Mouse (Mus musculus): ENCODE data around the gene Pitpnb.

Gene Pitpnb

GRCm38 (mm10) chr5:111341609-111342008 is 11.0 kb downstream of the Pitpnb start:
- intact Hi-C loops (cut with DNase I): loop anchor here (2.0 kb wide), 1 partner anchor 69 kb away; no protein-coding TSS in a partner anchor

DNA sequence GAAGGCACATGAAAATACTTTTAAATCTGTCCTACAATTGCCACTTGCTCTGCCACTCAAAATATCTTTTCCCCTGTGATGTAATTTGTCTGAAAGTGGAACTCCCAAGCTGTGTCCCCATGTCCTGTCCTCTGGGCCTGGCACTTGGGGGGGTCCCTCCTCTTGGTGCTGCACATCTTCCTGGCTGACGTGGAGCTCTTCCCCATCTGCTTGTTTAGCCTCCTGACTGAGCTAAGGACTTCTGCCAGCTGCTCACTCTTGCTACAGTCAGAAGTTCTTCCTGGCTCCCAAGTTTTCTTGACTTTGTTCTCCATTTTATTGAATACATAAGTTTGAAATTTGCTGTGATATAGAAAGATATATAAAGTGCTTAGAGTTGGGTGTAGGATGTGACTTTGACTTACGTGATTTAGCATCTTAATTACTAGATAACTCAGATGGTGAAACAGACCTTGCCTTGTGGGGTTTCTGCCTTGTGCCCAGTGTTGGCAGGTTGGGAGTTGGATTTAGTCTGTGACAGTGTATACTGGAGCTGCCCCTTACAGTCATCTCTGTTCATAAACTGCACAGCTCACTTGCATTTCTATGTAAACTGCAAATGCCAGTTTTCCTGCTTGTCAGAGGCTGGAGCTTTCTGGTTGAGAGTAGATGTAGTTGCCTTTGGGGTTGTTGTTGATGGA is 14.3 kb downstream of the Pitpnb start:
- intact Hi-C loops (cut with DNase I): no loop called here

GRCm38 (mm10) chr5:111356811-111357617 is 26.5 kb downstream of the Pitpnb start:
- intact Hi-C loops (cut with DNase I): no loop called here

DNA sequence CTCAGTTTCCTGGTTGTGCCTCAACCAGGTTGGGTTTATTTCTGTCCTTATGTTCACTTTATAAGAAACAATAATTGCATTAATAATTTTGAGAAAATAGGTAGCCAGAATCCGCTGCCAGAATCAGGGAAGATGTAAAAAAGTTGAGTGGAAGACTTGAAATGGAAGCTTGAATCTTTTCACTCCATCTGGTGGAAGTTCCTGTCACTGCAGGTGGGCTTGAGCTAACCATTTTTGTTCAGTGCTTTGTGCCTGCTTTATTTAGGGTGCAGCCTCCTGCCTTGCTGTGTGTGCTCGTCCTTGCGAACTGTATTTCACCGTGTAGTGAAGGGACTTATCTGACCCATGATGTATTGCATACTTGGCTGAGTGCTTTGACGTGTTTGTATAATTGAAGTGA is 30.0 kb downstream of the Pitpnb start:
- intact Hi-C loops (cut with DNase I): no loop called here

DNA sequence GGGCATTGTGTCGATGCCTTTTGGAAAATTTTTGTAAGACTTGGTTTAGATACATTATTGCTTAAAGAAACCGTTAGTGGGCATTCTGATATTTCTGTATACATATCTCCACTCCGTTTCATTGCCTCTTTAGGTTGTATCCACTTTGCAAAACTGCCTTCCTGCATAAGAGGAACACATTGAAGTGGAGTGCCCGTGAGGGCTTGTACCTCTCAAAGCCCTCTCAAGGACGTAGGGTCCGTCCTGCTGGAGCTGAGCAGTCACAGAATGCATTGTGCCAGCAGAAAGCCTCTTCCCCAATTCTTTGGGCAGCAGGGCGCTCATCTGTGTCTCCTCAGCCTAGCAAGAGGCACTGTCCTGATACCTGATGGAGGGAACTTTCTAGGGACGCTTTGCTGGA is 30.5 kb downstream of the Pitpnb start:
- intact Hi-C loops (cut with DNase I): no loop called here

DNA sequence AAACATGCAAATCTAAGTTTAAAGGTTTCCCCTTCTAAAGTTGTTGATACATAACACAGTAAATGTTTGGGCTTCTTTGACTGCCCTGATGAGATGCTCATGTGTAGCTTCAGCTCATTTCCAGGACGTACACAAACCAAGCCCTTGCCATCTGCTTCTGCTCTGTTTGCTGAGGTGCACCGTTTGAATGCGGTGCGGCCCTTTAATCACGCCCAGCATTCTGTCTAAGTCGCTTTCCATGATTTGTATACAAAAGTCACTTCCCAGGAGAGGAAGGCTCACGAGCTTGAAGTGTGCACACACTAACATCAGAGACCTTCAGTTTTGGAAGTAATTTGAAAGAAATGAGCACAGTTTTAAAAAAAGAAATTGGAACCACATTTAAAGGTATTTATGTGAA is 31.3 kb downstream of the Pitpnb start:
- intact Hi-C loops (cut with DNase I): no loop called here

GRCm38 (mm10) chr5:111363446-111364062 is 33.0 kb downstream of the Pitpnb start:
- intact Hi-C loops (cut with DNase I): no loop called here

- intact Hi-C loops (cut with DNase I): no loop called here
Observed at GRCm38 (mm10) chr5:111364533-111364932, 34.0 kb downstream of the Pitpnb start.

DNA sequence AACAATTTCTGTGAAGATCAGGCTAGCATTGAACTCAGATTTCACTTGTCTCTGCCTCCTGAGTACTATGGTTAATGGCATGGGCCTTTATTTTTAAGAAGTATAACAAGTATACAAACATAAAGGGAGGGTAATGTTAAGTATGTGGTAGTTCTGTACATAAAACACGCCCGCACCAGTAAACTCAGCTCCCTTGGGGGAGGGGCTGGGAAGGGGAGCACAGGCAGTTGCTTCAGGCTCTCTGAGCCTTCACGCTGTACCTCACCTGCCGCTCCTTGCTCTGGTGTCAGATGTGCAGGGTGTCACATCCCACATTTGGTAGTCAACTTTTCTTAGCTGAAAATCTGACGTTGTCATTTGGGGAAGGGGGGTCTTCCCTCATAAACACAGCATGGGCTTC is 35.6 kb downstream of the Pitpnb start:
- intact Hi-C loops (cut with DNase I): no loop called here

DNA sequence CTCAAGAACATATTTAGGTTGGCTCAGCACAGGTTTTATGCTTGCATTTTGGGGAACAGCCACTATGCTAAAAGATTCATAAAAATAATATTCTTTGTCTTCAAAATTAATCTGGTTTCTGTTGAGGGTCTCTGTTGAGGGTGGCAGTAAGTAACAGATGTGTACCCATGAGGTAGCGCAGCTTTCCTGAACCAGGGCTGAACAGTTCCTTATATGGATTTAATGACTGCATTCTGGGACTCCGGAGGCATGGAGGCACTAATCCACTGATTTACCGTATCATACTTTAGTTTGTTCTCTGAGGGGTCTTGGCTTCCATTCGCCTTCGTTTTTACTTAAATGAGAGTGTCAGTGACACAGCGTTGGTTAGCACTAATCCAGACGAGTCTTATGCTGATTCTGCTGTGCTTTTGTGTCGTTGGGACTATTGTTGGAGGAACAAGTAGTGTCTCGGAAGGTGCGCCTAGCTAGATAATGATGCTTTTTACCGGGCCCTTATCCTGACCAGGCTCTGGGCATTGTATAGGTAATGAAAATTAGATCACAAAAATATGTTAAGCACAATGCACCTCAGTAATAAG is 37.5 kb downstream of the Pitpnb start:
- intact Hi-C loops (cut with DNase I): no loop called here

GRCm38 (mm10) chr5:111368576-111368975 is 38.0 kb downstream of the Pitpnb start:
- intact Hi-C loops (cut with DNase I): no loop called here

- intact Hi-C loops (cut with DNase I): no loop called here
Observed at GRCm38 (mm10) chr5:111375616-111376015, 45.1 kb downstream of the Pitpnb start.

DNA sequence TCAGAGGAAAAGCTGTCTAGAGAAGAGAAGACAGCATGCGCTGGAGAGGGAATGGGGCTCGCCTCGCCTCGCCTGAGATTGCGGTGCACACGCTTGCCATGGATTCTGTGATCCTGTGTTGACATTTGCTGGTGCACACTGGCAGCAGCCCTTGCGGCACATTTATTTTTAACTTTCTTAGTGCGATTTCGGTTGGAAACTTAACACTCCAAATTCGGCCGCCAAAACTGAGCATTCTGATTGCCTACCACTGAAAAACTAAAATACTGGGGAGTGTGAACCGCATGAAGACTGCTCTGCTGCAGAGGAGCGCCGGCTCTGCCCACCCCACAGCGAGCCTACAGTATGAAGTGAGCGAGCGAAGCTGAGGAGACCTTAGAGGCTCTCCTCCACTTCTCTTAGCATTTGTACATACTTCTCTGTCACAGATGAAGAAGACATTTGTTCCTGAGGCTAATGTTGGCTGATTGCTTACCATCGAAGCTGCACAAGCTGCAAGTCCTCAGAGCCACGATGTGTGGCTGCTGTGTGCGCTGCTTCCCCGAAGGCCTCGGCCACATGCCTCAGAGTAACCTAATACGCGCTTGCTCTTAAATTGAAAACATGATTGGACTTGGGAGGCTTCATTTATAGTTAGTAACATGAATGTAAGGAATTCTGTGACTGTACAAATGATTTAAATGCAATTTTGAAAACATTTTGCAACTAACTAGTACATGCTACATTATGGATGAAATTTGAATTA is 45.9 kb downstream of the Pitpnb start:
- intact Hi-C loops (cut with DNase I): no loop called here

GRCm38 (mm10) chr5:111378126-111378993 is 47.8 kb downstream of the Pitpnb start:
- intact Hi-C loops (cut with DNase I): no loop called here

DNA sequence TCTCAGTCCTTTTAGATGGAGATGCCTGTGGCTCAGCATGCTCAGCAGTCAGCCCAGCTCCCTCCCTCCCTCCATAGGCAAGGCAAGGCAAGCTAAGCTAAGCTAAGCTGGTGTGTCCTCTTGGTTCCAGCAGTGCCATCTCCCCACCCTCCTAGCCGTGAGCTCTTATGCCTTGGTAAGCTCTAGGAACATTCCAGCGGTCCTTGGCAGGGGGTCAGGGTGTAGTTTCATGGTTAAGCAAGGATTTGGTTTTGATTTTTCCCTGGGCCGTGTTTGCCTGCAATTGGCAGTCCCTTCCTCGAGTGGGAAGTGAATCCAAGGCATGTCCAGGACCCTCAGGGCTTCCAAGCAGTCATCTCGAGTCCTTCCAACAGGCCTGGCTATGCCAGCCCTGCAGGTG is 52.8 kb downstream of the Pitpnb start:
- intact Hi-C loops (cut with DNase I): no loop called here

- intact Hi-C loops (cut with DNase I): no loop called here
Observed at GRCm38 (mm10) chr5:111390911-111391310, 60.3 kb downstream of the Pitpnb start.

GRCm38 (mm10) chr5:111391485-111391884 is 60.9 kb downstream of the Pitpnb start:
- intact Hi-C loops (cut with DNase I): no loop called here

- intact Hi-C loops (cut with DNase I): no loop called here
Observed at GRCm38 (mm10) chr5:111393346-111394197, 63.0 kb downstream of the Pitpnb start.
